Mouse (Mus musculus) ES-Bruce4 (cell line): ENCODE results near the gene Figla. TPM values are rescaled to one million over a fixed set of nuclear protein-coding genes. Genes with fewer than 3 reads are reported as not detected.

Source experiments
- H3K27ac ChIP-seq: 2 replicates; pipeline ENCODE4 v1.5.1; 2012; ENCODE audit warnings: low read length, inconsistent platforms; ENCODE audit not compliant: insufficient read depth
- H3K27me3 ChIP-seq: 2 replicates; pipeline ENCODE4 v1.6.1; 2012; ENCODE audit warnings: mild to moderate bottlenecking, low read length, inconsistent platforms; ENCODE audit not compliant: control insufficient read depth, poor library complexity, insufficient read depth, severe bottlenecking
- H3K36me3 ChIP-seq: 2 replicates; pipeline ENCODE4 v1.6.1; 2012; ENCODE audit warnings: inconsistent platforms, mild to moderate bottlenecking, low read length, moderate library complexity; ENCODE audit not compliant: control insufficient read depth, poor library complexity, insufficient read depth, severe bottlenecking
- H3K4me1 ChIP-seq: one replicate; pipeline ENCODE4 v1.8.1; 2011; ENCODE audit warnings: low read length; ENCODE audit not compliant: control insufficient read depth, insufficient read depth
- H3K4me3 ChIP-seq: 2 replicates; pipeline ENCODE4 v1.5.1; 2011; ENCODE audit warnings: low read depth, mild to moderate bottlenecking, low read length
- H3K9ac ChIP-seq: 2 replicates; pipeline ENCODE4 v1.6.1; 2012; ENCODE audit warnings: low read depth, mild to moderate bottlenecking, inconsistent platforms; ENCODE audit not compliant: poor library complexity, severe bottlenecking
- H3K9me3 ChIP-seq: replicated peaks from 2 replicates; pipeline ENCODE4 v1.6.1; 2012; ENCODE audit warnings: mild to moderate bottlenecking, low read length, inconsistent platforms; ENCODE audit not compliant: control insufficient read depth, poor library complexity, insufficient read depth, severe bottlenecking
- CTCF ChIP-seq: IDR thresholded peaks from one replicate; pipeline ENCODE4 v1.8.1; 2011; ENCODE audit warnings: low read depth, low read length
- EP300 ChIP-seq: IDR thresholded peaks from 2 replicates; pipeline ENCODE4 v1.6.1; 2011; ENCODE audit warnings: low read depth, low read length; ENCODE audit not compliant: insufficient read depth
- POLR2A ChIP-seq: IDR thresholded peaks from one replicate; pipeline ENCODE4 v1.8.1; 2011; ENCODE audit warnings: low read length; ENCODE audit not compliant: insufficient read depth
- polyA plus RNA-seq: library from polyadenylated mRNA; stranded (reverse); fragments of >200 nt; gene quantifications from 2 replicates; pipeline ENCODE4 v1.2.4, GENCODE M21; 2011; ENCODE audit warnings: low read depth; ENCODE audit not compliant: missing spikeins, insufficient read depth, insufficient read length

Gene Figla
- not detected in 2 replicates for polyA plus RNA-seq

GRCm38 (mm10) chr6:86015871-86016270, at the start of gene Figla:
Gene Figla (plus strand): TSS chr6:86016171.
- Histone ChIP-seq H3K9me3 (no peaks in the 10 kb centered on the region), H3K9ac (no peak within 1 kb of the TSS), H3K4me3 (no peak within 1 kb of the TSS), H3K4me1 (no peaks in the 10 kb centered on the region), H3K27me3 (0 out of 2 replicates have a peak, but pooled peaks cover 2% of the 10 kb centered on the region), H3K36me3 (no peaks in the 10 kb centered on the region), H3K27ac (no peak within 1 kb of the TSS)
- TF ChIP-seq CTCF (no peak), POLR2A (no peak), EP300 (no peak)

GRCm38 (mm10) chr6:85966686-85967085, 49.3 kb upstream of the Figla start:
- H3K9ac ChIP-seq, result no peak overlapping the region
- TF ChIP-seq POLR2A, result no peak
- no peak for TF ChIP-seq EP300
- no peak for TF ChIP-seq CTCF
- no peaks in the 10 kb centered on the region for H3K27me3 ChIP-seq
- no peak overlapping the region for H3K27ac ChIP-seq
- H3K9me3 ChIP-seq, result no peaks in the 10 kb centered on the region
- H3K4me3 ChIP-seq, result no peak overlapping the region
- peaks cover 4% of the 10 kb centered on the region for H3K4me1 ChIP-seq
- H3K36me3 ChIP-seq, result no peaks in the 10 kb centered on the region

- TF ChIP-seq CTCF (no peak), EP300 (no peak), POLR2A (no peak)
- H3K4me3 ChIP-seq, result no peak overlapping the region
- no peak overlapping the region for H3K9ac ChIP-seq
- H3K4me1 ChIP-seq, result peaks cover 4% of the 10 kb centered on the region
- H3K36me3 ChIP-seq, result no peaks in the 10 kb centered on the region
- no peak overlapping the region for H3K27ac ChIP-seq
- no peaks in the 10 kb centered on the region for H3K9me3 ChIP-seq
- H3K27me3 ChIP-seq, result no peaks in the 10 kb centered on the region
Observed at GRCm38 (mm10) chr6:85969889-85970288, 46.1 kb upstream of the Figla start.

- Histone ChIP-seq H3K4me1 (no peaks in the 10 kb centered on the region), H3K36me3 (no peaks in the 10 kb centered on the region), H3K9me3 (no peaks in the 10 kb centered on the region), H3K27ac (no peak overlapping the region), H3K9ac (no peak overlapping the region), H3K27me3 (no peaks in the 10 kb centered on the region), H3K4me3 (no peak overlapping the region)
- TF ChIP-seq POLR2A, result no peak
- TF ChIP-seq CTCF, result no peak
- no peak for TF ChIP-seq EP300
Observed at GRCm38 (mm10) chr6:85972699-85973098, 43.3 kb upstream of the Figla start.

- no peaks in the 10 kb centered on the region for H3K27me3 ChIP-seq
- H3K27ac ChIP-seq, result no peak overlapping the region
- no peaks in the 10 kb centered on the region for H3K36me3 ChIP-seq
- H3K4me1 ChIP-seq, result no peaks in the 10 kb centered on the region
- no peak overlapping the region for H3K4me3 ChIP-seq
- H3K9me3 ChIP-seq, result no peaks in the 10 kb centered on the region
- no peak overlapping the region for H3K9ac ChIP-seq
- TF ChIP-seq EP300 (no peak), POLR2A (no peak), CTCF (no peak)
Observed at GRCm38 (mm10) chr6:85973336-85973735, 42.6 kb upstream of the Figla start.

GRCm38 (mm10) chr6:85974941-85975617, 40.9 kb upstream of the Figla start:
- TF ChIP-seq CTCF, result no peak
- TF ChIP-seq EP300, result no peak
- no peak for TF ChIP-seq POLR2A
- Histone ChIP-seq H3K27me3 (no peaks in the 10 kb centered on the region), H3K36me3 (no peaks in the 10 kb centered on the region), H3K4me1 (no peaks in the 10 kb centered on the region), H3K9ac (no peak overlapping the region), H3K9me3 (no peaks in the 10 kb centered on the region), H3K4me3 (no peak overlapping the region), H3K27ac (no peak overlapping the region)
